Comparison of ENCODE assay signal across 20 mouse cellular contexts in the genomic region with DNA sequence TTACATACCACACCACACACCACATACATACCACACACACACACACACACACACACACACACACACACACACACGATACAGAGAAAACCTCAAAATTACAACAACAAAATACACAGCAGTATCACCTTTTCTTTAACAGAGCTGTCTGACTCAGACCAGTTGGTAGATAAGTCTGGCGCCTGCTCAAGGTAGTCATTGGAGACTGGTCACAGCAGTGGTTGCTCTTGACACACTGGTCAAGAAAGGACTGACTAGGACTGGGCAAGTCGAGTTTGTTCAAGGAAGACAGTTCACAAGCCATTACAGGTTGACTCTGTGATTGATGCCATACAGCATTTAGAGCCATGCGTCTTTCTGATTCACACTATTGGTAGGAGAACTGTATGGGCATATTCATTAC.
"Had no signal": no experiment of that assay in that cellular context is flagged by ENCODE, and none has a peak within 500 bp of the region (broad histone marks: within the 10 kb centered on the region; RNA-seq: fewer than 3 reads in every experiment).

No protein-coding gene starts in this region.

- DNase-seq: lung, adult 18-20 months; lung, embryonic 14.5 days; lung, postnatal 10 days; lung, postnatal 4 days; retina, postnatal 1 day; right cerebral cortex, adult 18-20 months; right cerebral cortex, postnatal 25 days; right cerebral cortex, postnatal 4 days; thymus, adult 2 months; thymus, postnatal 25 days; thymus, postnatal 4 days had no signal

- H3K36me3 ChIP-seq: liver, embryonic 12.5 days; midbrain, embryonic 13.5 days; midbrain, embryonic 15.5 days; neural tube, embryonic 13.5 days; neural tube, embryonic 15.5 days; stomach, embryonic 15.5 days had no signal

- H3K4me2 ChIP-seq: liver, embryonic 12.5 days; lung, embryonic 14.5 days; midbrain, embryonic 11.5 days; midbrain, embryonic 13.5 days; midbrain, embryonic 15.5 days; neural tube, embryonic 13.5 days; neural tube, embryonic 15.5 days; stomach, embryonic 15.5 days had no signal

- H3K27ac ChIP-seq: liver, embryonic 12.5 days; liver, embryonic 14.5 days; midbrain, embryonic 13.5 days; midbrain, embryonic 15.5 days; neural tube, embryonic 13.5 days; neural tube, embryonic 15.5 days; stomach, embryonic 15.5 days had no signal

- H3K27me3 ChIP-seq: megakaryocyte, embryonic 14.5 days; midbrain, embryonic 13.5 days; midbrain, embryonic 15.5 days; neural tube, embryonic 13.5 days; neural tube, embryonic 15.5 days; stomach, embryonic 15.5 days had no signal

- ATAC-seq: liver, embryonic 12.5 days; midbrain, embryonic 13.5 days; midbrain, embryonic 15.5 days had no signal

- H3K4me3 ChIP-seq: liver, embryonic 12.5 days; megakaryocyte, embryonic 14.5 days; midbrain, embryonic 13.5 days; midbrain, embryonic 15.5 days; neural tube, embryonic 13.5 days; neural tube, embryonic 15.5 days; stomach, embryonic 15.5 days had no signal

- H3K9me3 ChIP-seq: liver, embryonic 12.5 days; midbrain, embryonic 13.5 days; midbrain, embryonic 15.5 days; neural tube, embryonic 13.5 days; neural tube, embryonic 15.5 days; stomach, embryonic 15.5 days had no signal

- H3K9ac ChIP-seq: liver, embryonic 12.5 days; liver, embryonic 14.5 days; lung, embryonic 14.5 days; midbrain, embryonic 13.5 days; midbrain, embryonic 15.5 days; neural tube, embryonic 13.5 days; neural tube, embryonic 15.5 days; stomach, embryonic 15.5 days had no signal

- H3K4me1 ChIP-seq: liver, embryonic 12.5 days; megakaryocyte, embryonic 14.5 days; midbrain, embryonic 13.5 days; midbrain, embryonic 15.5 days; neural tube, embryonic 13.5 days; neural tube, embryonic 15.5 days; stomach, embryonic 15.5 days had no signal
